Mouse (Mus musculus) small intestine, adult 2 months (tissue): ENCODE measurements around the gene Ccl28.

Experiments
- CTCF ChIP-seq: fragments of 200-500 bp; IDR thresholded peaks from 2 replicates; pipeline ENCODE4 v1.5.1; 2012; ENCODE audit warnings: low read depth, mild to moderate bottlenecking, control low read depth, inconsistent platforms, low read length, moderate library complexity, mixed read lengths; ENCODE audit not compliant: insufficient replicate concordance, insufficient read length; ENCODE audit errors: extremely low read depth
- POLR2A ChIP-seq: fragments of 200-500 bp; IDR thresholded peaks from 2 replicates; pipeline ENCODE4 v1.6.1; 2012; ENCODE audit warnings: low read depth, mild to moderate bottlenecking, control low read depth, inconsistent platforms, low read length, moderate library complexity

GRCm38 (mm10) chr13:119648891-119649698 is 25.5 kb downstream of the Ccl28 start:
- no peak for TF ChIP-seq POLR2A
- no peak for TF ChIP-seq CTCF
